Mouse (Mus musculus): ENCODE measurements around the gene Pde4dip. TPM values are rescaled to one million over a fixed set of nuclear protein-coding genes. Genes with fewer than 3 reads are reported as not detected.

Pde4dip gene
- polyA plus RNA-seq, 1 experiment from 2014 or later = 22.1 TPM

GRCm38 (mm10) chr3:97681321-97682158, 207.0 kb downstream of the Pde4dip start:
- no peaks in the 10 kb centered on the region for H3K27me3 ChIP-seq (ENCODE audit: control insufficient read depth, insufficient read depth, low read length)
- whole genome bisulfite sequencing = 2% methylated on average over 33 of the region's 33 CpGs
- no peak overlapping the region for H3K27ac ChIP-seq (ENCODE audit: low read depth, low read length)
- peak overlapping the region; percentile 55 for H3K9ac ChIP-seq (ENCODE audit: low read depth, low read length)
- H3K9me3 ChIP-seq (ENCODE audit: control insufficient read depth, low read length) = no peaks in the 10 kb centered on the region
- peak overlapping the region; percentile 84 for H3K4me2 ChIP-seq (replicated peaks; ENCODE audit: low read depth, low read length)
- H3K36me3 ChIP-seq (ENCODE audit: control insufficient read depth, insufficient read depth, low read length) = no peaks in the 10 kb centered on the region
- peak; percentile 37; the same call in 1 of the 2 replicates for ATAC-seq (ENCODE audit: low FRiP score, low TSS enrichment)
- H3K4me3 ChIP-seq (ENCODE audit: low read length) = peak overlapping the region; percentile 41
- peaks cover 8% of the 10 kb centered on the region; the same call in 1 of the 2 replicates for H3K4me1 ChIP-seq (ENCODE audit: control insufficient read depth, insufficient read depth, low read length)

- Histone ChIP-seq H3K27me3 (ENCODE audit: control insufficient read depth, insufficient read depth, low read length) (no peaks in the 10 kb centered on the region), H3K9ac (ENCODE audit: low read depth, low read length) (no peak overlapping the region; the same call in 1 of the 2 replicates), H3K4me2 (replicated peaks; ENCODE audit: low read depth, low read length) (peak overlapping the region; percentile 84), H3K4me1 (ENCODE audit: control insufficient read depth, insufficient read depth, low read length) (peaks cover 8% of the 10 kb centered on the region; the same call in 1 of the 2 replicates), H3K9me3 (ENCODE audit: control insufficient read depth, low read length) (no peaks in the 10 kb centered on the region), H3K36me3 (ENCODE audit: control insufficient read depth, insufficient read depth, low read length) (no peaks in the 10 kb centered on the region), H3K27ac (ENCODE audit: low read depth, low read length) (no peak overlapping the region), H3K4me3 (ENCODE audit: low read length) (peak overlapping the region; percentile 41)
- 1% methylated on average over 28 of the region's 28 CpGs for WGBS
- ATAC-seq (ENCODE audit: low FRiP score, low TSS enrichment) = peak; percentile 74
Observed at GRCm38 (mm10) chr3:97680631-97681320, 207.7 kb downstream of the Pde4dip start.

GRCm38 (mm10) chr3:97678416-97678815, 210.1 kb downstream of the Pde4dip start:
- peaks cover 4% of the 10 kb centered on the region; the same call in 1 of the 2 replicates for H3K4me1 ChIP-seq (ENCODE audit: control insufficient read depth, insufficient read depth, low read length)
- no peak overlapping the region for H3K4me2 ChIP-seq (replicated peaks; ENCODE audit: low read depth, low read length)
- no peaks in the 10 kb centered on the region for H3K36me3 ChIP-seq (ENCODE audit: control insufficient read depth, insufficient read depth, low read length)
- H3K4me3 ChIP-seq (ENCODE audit: low read length) = no peak overlapping the region
- no peak for ATAC-seq (ENCODE audit: low FRiP score, low TSS enrichment)
- no peak overlapping the region for H3K9ac ChIP-seq (ENCODE audit: low read depth, low read length)
- 92% methylated on average over 3 of the region's 3 CpGs for WGBS
- H3K27me3 ChIP-seq (ENCODE audit: control insufficient read depth, insufficient read depth, low read length) = no peaks in the 10 kb centered on the region
- H3K27ac ChIP-seq (ENCODE audit: low read depth, low read length) = no peak overlapping the region
- no peaks in the 10 kb centered on the region for H3K9me3 ChIP-seq (ENCODE audit: control insufficient read depth, low read length)

- ATAC-seq (ENCODE audit: low FRiP score, low TSS enrichment) = no peak
- no peaks in the 10 kb centered on the region for H3K4me1 ChIP-seq (ENCODE audit: control insufficient read depth, insufficient read depth, low read length)
- 90% methylated on average over 3 of the region's 3 CpGs for whole genome bisulfite sequencing
Observed at GRCm38 (mm10) chr3:97676126-97676525, 212.4 kb downstream of the Pde4dip start.

GRCm38 (mm10) chr3:97674644-97675110, 213.8 kb downstream of the Pde4dip start, which contains the start of gene Gm17651:
Gene Gm17651, minus strand, starts transcription at chr3:97674694.
- H3K27me3 ChIP-seq (ENCODE audit: control insufficient read depth, insufficient read depth, low read length) = no peaks in the 10 kb centered on the region
- H3K4me2 ChIP-seq (replicated peaks; ENCODE audit: low read depth, low read length) = no peak within 1 kb of the TSS
- no peaks in the 10 kb centered on the region for H3K4me1 ChIP-seq (ENCODE audit: control insufficient read depth, insufficient read depth, low read length)
- H3K9ac ChIP-seq (ENCODE audit: low read depth, low read length) = no peak within 1 kb of the TSS
- peaks cover 19% of the 10 kb centered on the region; the same call in 1 of the 2 replicates for H3K36me3 ChIP-seq (ENCODE audit: control insufficient read depth, insufficient read depth, low read length)
- H3K4me3 ChIP-seq (ENCODE audit: low read length) = no peak within 1 kb of the TSS
- no peaks in the 10 kb centered on the region for H3K9me3 ChIP-seq (ENCODE audit: control insufficient read depth, low read length)
- WGBS = 89% methylated on average over 7 of the region's 7 CpGs
- no peak within 1 kb of the TSS for H3K27ac ChIP-seq (ENCODE audit: low read depth, low read length)
- no peak for ATAC-seq (ENCODE audit: low FRiP score, low TSS enrichment)

More at GRCm38 (mm10) chr3:97676126-97676525, 212.4 kb downstream of the Pde4dip start:
- Histone ChIP-seq H3K4me3 (ENCODE audit: low read length) (no peak overlapping the region), H3K9me3 (ENCODE audit: control insufficient read depth, low read length) (no peaks in the 10 kb centered on the region), H3K9ac (ENCODE audit: low read depth, low read length) (no peak overlapping the region), H3K36me3 (ENCODE audit: control insufficient read depth, insufficient read depth, low read length) (0 out of 2 replicates have a peak, but pooled peaks cover 6% of the 10 kb centered on the region), H3K27ac (ENCODE audit: low read depth, low read length) (no peak overlapping the region), H3K27me3 (ENCODE audit: control insufficient read depth, insufficient read depth, low read length) (no peaks in the 10 kb centered on the region), H3K4me2 (replicated peaks; ENCODE audit: low read depth, low read length) (no peak overlapping the region)

GRCm38 (mm10) chr3:97667093-97667675, 221.3 kb downstream of the Pde4dip start:
- no peaks in the 10 kb centered on the region for H3K4me1 ChIP-seq (ENCODE audit: control insufficient read depth, insufficient read depth, low read length)
- no peak for ATAC-seq (ENCODE audit: low FRiP score, low TSS enrichment)
- H3K27ac ChIP-seq (ENCODE audit: low read depth, low read length) = no peak overlapping the region
- no peak overlapping the region for H3K9ac ChIP-seq (ENCODE audit: low read depth, low read length)
- 88% methylated on average over 14 of the region's 14 CpGs for WGBS
- no peaks in the 10 kb centered on the region for H3K27me3 ChIP-seq (ENCODE audit: control insufficient read depth, insufficient read depth, low read length)
- H3K4me2 ChIP-seq (replicated peaks; ENCODE audit: low read depth, low read length) = no peak overlapping the region
- H3K4me3 ChIP-seq (ENCODE audit: low read length) = no peak overlapping the region
- H3K36me3 ChIP-seq (ENCODE audit: control insufficient read depth, insufficient read depth, low read length) = peaks cover 38% of the 10 kb centered on the region; the same call in 1 of the 2 replicates
- H3K9me3 ChIP-seq (ENCODE audit: control insufficient read depth, low read length) = no peaks in the 10 kb centered on the region

- Histone ChIP-seq H3K36me3 (ENCODE audit: control insufficient read depth, insufficient read depth, low read length) (peaks cover 35% of the 10 kb centered on the region; the same call in 1 of the 2 replicates), H3K27ac (ENCODE audit: low read depth, low read length) (no peak overlapping the region), H3K9me3 (ENCODE audit: control insufficient read depth, low read length) (no peaks in the 10 kb centered on the region), H3K4me1 (ENCODE audit: control insufficient read depth, insufficient read depth, low read length) (no peaks in the 10 kb centered on the region), H3K27me3 (ENCODE audit: control insufficient read depth, insufficient read depth, low read length) (no peaks in the 10 kb centered on the region), H3K4me2 (replicated peaks; ENCODE audit: low read depth, low read length) (no peak overlapping the region), H3K4me3 (ENCODE audit: low read length) (no peak overlapping the region), H3K9ac (ENCODE audit: low read depth, low read length) (no peak overlapping the region)
- ATAC-seq (ENCODE audit: low FRiP score, low TSS enrichment) = no peak
- WGBS = 74% methylated on average over 8 of the region's 8 CpGs
Observed at GRCm38 (mm10) chr3:97666154-97666553, 222.4 kb downstream of the Pde4dip start.

GRCm38 (mm10) chr3:97665525-97665924, 223.0 kb downstream of the Pde4dip start:
- no peak overlapping the region for H3K4me2 ChIP-seq (replicated peaks; ENCODE audit: low read depth, low read length)
- H3K4me3 ChIP-seq (ENCODE audit: low read length) = no peak overlapping the region
- H3K36me3 ChIP-seq (ENCODE audit: control insufficient read depth, insufficient read depth, low read length) = peaks cover 30% of the 10 kb centered on the region; the same call in 1 of the 2 replicates
- no peaks in the 10 kb centered on the region for H3K4me1 ChIP-seq (ENCODE audit: control insufficient read depth, insufficient read depth, low read length)
- ATAC-seq (ENCODE audit: low FRiP score, low TSS enrichment) = no peak
- no peaks in the 10 kb centered on the region for H3K27me3 ChIP-seq (ENCODE audit: control insufficient read depth, insufficient read depth, low read length)
- no peak overlapping the region for H3K9ac ChIP-seq (ENCODE audit: low read depth, low read length)
- no peaks in the 10 kb centered on the region for H3K9me3 ChIP-seq (ENCODE audit: control insufficient read depth, low read length)
- 88% methylated on average over 9 of the region's 9 CpGs for WGBS
- H3K27ac ChIP-seq (ENCODE audit: low read depth, low read length) = no peak overlapping the region
